Mouse (Mus musculus) kidney, postnatal 4 days (tissue): ENCODE measurements around the gene Kalrn.

ENCODE experiments used
- DNase-seq, 2 experiments: peaks; one replicate each; pipeline ENCODE4 v3.0.0; 2021; ENCODE audit warnings: mixed read lengths in 2 of 2

Gene Kalrn

DNA sequence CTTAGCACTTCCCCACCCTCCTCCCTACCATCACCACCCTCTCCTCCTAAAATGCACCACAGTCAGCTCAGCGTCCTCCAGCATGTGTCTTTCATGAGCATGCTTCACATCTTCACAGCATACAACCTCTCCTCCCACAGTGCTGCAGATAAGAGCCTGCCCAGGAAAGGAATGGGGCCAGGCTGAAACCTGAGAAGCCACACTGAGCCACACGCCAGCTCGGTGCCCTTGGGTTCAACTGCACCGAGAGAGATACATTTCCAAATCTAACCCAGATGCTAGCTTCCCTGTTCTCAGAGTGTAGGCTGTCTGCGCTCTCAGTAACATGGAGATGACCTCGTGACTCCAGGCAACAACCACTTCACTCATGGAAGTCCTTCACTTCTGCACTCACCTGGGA is 151.9 kb downstream of the Kalrn start:
- DNase-seq: no peak

DNA sequence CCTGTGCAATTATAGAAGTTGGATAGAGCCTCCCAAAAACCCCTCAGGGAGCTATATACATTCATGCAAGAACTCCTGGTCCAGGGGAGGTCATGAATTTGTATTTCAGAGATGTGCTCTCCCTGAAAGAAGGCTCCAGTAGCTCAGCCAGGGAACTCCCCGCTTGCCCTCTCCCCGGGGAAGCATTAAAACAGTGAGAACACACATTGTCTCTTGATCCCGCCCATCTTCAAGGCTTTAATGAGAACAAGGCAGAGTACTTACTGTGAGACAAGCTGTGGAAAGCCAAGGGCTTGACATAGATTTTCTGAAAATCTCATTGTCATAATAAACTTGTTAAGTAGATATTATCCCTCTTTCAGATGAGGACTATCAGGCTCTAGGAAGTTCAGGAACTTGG is 155.4 kb downstream of the Kalrn start:
- DNase-seq: no peak

DNA sequence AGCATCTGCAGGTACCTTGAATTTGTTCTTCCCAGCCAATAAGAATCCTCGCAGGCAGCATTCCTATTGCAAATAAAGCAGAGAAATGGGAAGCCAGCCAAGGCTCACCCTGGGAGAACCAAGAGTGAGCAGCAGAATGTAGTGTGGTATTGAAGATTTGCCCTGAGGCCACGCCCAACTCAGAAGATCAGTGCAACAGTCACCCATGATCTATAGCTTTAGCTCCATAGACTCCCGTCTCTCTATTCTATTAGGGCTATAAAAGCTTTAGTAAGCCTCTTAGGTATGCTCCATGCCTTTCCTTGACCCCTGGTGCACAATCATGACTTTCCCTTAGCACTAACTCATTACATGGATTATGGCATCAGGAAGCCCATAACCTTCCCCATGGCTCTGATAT is 155.9 kb downstream of the Kalrn start:
- DNase-seq: no peak

DNA sequence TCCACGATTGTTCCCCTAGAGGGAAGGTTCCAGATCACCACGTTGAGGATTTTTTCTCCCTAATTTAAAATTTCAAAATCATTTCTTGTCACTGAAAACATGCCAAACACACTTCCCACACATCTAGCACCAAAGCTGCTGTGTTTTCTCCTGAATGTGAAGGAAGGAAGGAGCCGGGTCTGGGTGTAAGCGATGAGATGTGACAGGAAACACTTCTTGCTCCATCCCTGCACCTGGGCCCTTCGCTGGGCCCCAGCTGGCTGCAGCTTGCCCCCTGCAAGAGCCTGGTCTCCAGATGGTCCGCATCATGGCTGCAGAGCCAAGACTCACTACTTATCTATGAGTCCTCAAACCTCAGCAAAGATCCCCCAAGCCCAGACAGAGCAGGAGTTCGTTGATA is 158.8 kb downstream of the Kalrn start:
- peak; percentile 49 to 51 for DNase-seq

DNA sequence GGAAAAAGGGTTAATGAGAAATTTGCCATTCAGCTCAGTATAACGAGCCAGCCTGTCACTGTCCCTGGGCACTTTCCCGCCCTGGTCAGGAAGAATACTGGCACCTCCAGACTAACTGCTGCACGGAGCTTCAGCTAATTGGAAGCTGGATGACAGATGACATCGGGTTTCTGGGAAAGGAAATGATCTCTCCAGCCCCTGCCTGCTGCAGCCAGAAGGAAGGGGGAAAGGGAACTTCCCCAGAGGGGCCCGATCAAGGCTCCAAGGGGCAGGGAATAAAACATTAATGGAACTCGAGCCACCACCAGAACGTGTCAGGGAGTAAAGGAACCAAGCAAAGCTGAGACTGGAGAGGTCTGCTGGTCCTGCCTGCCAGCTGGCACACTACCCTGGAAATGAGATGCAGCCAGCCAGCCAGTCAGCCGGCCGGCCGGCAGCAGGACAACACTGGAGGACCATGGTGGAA is 159.4 kb downstream of the Kalrn start:
- DNase-seq: peak; percentile 43 to 57

DNA sequence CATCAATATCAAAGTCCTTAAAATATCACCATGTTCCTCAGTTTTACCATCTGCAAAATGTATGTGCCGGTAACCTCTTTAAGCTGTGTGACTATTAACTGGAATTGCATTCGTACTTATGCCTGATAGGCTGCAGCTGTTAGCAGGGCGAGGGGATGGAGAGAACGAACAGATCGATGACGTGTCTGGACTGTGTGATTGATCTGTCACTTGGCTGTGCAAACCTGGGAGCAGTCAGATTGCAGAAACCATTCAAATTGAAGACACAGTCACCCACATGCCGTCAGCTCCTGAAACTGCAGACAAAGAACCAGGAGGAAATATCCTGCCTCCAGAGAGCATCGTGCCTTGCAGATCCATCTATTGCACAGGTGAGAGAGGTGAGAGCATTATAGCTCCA is 166.3 kb downstream of the Kalrn start:
- no peak for DNase-seq

DNA sequence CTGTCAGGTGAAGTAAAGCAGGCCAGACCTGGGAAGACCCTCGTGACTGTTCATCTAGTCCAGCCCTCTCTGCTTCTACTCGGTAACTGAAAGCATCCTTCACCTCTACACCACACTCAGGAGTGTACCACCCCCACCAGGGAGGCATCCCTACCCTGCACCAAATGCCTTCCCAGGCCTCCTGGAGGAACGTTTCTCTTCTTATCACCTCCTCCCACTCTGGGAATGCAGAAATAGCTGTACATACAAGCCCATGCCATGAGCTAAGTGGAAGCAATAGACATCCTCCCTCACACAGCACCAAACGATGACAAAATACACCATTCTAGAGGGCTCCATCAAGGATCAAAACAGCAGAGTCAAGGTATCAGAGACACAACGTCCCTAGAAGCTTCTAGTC is 168.2 kb downstream of the Kalrn start:
- DNase-seq: no peak

DNA sequence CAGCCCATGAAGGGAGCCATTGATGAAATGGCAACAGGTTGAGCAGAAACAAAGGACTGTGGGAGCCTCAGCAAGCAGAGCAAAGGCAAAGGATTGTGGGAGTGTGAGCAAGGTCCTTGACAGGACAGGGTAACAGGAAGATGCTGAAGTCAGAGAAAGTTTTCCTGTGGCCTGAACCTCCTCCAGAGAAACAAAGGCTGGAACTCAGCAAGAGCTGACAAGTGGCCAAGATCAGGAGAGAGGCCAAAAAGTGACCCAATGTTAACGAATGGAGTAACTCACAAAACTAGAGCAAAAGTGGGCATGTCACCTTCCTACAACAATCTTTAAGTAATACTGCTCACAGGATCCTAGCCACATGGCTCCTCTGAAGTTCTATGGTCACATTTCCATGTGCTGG is 172.1 kb downstream of the Kalrn start:
- no peak for DNase-seq

DNA sequence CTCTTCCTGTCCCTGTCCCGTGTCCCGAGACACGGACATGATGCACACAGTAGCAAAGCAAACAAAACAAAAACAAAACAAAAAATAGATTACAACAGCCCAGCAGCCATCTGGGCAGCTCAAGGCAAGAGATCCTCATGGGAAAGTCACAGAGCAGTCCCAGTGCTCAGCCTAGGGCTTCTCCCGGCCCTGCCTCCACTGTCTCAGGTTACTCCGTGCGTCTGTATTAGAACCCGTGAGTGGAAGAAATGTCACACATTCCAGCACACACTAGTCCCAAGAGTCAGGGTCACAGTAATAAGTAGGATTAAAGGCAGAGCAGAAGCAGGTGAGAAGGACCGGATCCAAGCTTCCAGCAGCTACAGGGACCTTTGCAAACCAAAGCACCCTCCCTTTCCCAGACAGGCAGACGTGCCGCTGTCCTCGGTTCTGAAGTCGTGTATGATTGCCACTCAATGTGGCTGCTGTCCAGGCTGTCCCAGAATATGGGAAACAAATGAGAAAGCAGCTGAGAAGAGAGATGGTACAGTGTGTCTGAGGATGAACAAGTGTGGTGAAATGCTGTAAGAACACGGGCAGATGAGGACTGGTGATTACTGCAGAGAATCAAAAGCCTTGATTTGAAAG is 173.1 kb downstream of the Kalrn start:
- peak; percentile 89 to 90 for DNase-seq

DNA sequence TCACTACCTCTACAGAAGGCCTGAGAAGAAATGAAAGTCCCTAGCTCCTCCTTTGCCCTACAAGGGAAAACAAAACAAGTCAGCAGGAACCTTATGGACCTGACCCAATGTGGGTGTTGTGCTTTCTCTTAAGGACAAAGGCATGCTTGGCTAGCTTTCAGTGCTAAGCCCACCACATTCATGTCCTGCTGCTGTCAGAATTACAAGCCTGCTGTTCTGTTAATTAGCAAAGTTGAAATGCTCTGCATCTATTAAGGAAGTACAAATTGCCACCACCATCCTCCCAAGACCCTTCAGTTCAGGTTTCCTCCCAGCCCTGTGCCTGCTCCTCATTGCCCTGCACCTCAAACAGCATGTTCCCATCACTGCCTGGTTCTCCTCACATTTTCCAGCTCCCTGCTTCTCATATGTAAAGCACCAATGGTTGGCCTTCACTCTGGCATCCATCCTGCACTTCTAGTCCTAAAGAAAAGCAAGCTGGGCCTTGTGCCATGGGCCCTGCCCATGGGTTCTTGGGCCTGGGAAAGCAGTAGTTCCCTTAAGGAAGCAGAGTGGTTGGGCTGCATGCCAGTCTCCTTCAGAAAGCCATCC is 178.0 kb downstream of the Kalrn start:
- DNase-seq: no peak

DNA sequence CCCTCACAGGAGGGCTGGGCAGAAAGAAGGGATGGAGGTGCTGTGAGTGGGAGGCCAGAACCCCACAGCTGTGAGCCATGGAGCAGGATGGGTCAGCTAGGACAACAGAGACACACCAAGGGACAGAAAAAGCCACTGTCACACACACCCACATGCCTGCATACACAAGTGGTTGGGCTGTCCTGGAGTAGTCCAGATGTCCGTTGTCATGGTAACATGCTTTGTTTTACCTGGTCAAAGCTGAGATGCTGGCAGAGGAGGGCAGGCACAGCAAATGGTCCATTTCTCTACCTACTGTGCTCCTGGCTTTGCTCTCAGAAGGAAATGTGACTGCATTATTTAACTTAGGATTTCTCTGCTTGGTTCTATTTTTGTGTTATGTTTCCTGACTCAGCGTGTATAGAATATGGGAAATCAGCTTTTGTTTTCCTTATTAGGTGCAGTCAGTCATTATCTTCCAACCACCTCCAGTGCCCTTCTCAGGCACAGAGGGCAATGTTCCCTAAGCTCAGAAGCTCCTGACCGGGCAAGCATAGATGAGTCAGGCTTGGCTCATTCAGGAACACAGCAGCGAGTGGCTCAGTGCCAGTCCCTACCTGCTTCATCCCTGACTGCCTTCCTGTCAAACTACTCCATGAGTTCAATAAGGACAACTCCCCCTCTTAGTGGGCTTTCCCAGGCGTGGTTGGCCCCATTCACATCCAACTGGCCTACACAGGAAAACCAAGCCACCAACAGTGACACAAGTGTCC is 183.6 kb downstream of the Kalrn start:
- DNase-seq: no peak

DNA sequence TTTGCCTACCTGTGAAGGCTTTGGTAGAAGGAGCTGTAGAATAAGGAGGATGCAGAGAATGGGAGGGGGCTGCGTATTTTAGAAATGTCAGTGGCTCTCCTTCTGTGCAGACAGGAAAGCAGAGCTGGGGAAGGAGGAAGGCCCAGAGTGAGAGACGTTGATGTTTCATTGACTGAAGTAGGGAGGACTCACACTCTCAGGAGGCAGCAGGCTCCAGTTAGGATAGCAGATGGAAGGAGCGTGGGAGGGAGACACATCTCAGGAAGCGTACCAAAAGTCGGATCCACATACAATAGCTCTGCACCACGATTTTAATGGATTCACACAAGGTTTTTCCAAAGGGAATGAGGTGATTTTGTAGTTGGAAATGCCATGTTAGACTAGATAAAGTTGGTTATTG is 184.5 kb downstream of the Kalrn start:
- DNase-seq: no peak

DNA sequence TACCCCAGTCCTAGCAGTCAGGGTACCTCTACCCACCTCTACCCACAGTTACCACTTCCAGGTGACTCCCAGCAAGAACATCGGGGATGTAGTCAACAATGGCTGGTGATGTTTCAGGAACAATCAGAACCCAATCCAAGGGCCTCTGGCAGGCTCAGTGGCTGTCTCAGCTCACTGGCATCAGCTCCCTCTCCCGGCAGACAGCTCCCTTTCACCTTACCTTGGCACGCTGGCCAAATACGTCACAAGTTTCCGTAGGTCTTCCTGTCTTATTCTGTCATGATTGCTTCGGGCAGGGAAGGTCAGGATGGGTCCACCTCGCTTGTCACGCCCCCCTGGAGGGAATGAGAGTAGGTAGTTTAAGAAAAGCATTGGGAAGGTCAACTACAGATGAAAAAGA is 188.3 kb downstream of the Kalrn start:
- DNase-seq: no peak

DNA sequence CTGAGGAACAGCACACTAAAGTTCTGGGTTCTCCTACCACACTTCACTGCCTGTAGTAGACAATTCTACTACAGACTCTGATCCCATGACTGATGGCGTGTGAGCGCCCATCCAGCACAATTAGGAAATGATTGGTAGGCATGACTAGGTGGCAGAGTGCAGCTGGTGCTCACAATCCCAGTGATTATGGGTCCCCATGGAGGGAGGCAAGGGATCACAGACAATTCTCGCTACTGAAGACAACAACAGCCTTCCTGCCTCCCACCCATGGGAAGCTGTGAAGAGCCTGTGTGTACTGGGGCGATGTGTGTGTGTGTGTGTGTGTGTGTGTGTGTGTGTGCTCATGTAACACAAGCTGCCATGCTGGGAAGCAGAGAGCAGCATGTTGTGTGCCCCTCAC is 190.3 kb downstream of the Kalrn start:
- no peak for DNase-seq

DNA sequence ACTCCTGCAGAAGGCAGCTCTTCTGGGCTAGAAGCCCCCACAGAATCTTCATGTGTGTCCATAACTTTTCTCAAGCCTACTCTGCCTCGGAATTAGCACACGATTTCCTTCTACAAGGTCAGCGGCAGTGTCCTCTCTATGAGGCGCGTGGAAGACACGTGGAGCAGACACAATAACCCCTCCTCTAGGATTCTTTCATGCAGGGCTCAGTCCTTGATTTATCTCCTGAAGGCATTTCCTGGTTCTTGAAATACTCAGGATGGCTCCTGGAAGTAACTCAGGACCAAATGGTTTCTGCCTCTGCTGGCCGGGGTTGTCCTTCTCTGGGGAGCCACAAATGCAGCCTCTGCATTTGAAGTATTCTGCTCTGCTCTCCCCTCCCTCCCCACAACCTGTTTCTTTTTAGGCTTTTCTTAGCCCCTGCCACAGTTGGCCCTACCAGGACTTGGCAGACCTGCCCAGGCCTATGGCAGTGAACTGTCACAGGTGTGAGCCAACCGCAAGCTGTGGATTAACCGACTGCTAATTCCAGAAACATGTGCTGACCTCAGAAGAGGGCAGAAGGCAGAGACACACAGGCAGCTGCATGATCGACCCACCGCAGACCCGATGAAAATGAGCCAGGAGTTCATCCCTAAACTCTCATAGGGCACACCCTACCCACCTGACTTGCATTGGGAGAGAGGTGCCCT is 197.0 kb downstream of the Kalrn start:
- peak in 1 of 2 experiments; percentile 31 for DNase-seq

DNA sequence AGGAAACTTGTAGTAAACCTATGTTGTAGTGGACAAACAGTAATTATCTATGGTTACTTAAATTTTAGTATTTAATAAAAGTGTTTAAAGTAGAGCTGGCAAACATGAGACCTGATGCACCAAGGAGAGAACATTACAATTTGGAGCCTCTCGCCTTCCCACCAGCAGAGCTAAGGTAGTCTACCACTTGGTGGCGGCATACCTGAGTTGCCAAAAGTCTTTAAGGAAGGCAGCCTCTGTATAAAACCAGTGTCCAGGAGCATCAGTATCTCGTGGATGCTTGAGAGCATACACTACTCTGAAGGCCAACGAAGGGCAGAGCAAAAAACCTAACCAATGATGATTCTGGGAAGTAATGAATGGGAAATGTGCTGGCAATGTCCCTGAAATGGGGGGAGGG is 199.8 kb downstream of the Kalrn start:
- DNase-seq: no peak

DNA sequence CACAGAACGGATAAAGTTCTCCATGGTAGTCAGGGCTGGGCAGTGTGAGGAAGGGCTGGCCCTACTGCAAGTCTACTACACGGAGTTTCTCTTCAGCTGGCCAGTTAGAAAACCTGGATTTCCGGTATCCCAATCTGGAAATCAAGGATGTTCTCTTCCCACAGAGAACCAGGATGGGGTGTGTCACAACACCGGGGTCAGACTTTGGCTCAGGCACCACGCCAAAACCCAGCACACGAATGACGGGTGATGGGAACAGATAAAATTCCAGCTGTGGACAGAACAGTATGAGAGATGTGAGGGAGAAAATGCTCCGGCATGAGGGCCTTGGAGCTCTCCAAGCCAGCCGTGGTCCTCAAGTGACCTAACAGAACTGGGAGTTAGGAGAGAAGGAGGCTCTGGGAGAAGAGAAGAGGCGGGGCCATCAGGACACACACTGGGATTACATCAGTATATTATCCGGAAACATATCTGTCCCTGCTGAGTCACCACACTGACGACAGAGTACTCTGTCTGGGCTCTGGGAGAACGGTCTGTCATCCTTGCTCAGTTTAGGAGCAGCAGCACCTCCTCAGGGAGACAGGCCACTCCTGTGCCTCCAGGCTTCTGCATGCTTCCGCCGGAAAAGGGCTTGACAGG is 201.1 kb downstream of the Kalrn start:
- peak; percentile 35 to 58 for DNase-seq

DNA sequence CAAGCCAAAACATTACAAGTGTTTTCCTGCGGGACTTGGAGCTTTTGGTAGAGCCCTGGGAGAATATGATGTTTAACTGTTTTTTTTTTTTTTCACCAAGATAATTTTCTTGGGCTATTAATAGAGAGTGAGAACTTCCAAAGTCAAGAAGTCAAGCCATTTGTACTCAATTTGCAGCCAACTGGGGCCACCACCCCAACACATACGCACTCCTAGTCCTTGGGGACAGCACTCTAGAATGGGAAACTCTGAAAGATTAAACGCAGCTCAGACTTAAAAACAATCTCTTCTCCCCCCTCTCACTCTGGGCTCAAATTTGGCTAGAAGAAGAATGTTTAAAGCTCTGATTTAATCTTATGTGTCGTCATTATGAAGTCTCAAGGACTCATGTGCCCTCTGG is 214.1 kb downstream of the Kalrn start:
- DNase-seq: no peak

DNA sequence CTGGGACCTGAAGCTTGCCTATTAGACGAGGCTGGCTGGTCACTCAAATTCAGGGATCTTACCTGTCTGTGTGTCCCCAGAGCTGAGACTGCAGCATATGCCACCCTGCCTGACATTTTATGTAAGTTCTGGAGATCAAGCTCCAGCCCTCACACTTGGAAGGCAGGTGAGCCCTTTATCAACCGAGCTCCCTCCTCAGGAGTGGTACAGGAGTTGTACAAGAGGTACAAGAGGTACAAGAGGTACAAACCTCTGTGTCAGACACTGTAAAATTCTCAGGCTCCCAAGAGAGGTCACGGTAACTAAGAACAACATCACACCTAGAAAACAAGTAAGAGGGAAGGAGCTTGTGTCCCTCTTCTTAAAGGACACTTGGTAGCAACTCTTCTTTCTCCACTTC is 217.8 kb downstream of the Kalrn start:
- no peak for DNase-seq

DNA sequence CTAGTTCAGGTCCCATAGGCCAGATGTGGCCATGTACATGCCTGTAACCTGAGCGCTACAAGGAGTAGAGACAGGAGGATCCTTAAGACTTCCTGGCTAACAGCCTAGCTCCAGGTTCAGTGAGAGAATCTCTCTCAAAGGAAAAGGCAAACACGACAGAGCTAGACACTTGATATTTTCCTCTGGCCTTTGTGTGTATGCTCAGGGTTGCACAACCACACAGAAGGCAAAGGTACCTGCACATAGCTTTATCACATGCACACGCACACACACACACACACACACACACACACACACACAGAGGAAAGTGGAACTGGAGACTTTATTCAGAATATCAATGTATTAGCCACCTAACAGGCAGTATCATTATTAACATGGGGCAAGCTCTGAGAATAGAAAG is 219.3 kb downstream of the Kalrn start:
- DNase-seq: no peak

DNA sequence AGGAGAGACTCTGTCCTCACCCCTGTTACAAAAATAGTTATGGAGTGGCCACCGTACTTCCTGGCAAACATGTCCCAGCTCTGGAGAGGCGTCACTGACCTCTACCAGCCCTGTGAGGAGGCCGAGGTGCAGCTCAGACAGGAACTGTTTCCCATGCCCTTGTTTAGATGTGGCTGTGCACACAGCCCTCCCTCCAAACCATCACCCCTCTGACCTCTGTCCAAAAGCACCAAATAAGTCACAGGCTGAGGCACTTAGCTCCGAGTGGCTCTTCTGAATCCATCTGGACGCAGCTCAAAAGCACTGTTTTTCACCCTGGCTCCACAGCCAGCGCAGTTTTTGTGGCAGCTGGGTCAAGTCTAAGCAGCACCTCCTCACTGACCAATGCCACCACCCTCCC is 220.6 kb downstream of the Kalrn start:
- DNase-seq: peak; percentile 23 to 47

DNA sequence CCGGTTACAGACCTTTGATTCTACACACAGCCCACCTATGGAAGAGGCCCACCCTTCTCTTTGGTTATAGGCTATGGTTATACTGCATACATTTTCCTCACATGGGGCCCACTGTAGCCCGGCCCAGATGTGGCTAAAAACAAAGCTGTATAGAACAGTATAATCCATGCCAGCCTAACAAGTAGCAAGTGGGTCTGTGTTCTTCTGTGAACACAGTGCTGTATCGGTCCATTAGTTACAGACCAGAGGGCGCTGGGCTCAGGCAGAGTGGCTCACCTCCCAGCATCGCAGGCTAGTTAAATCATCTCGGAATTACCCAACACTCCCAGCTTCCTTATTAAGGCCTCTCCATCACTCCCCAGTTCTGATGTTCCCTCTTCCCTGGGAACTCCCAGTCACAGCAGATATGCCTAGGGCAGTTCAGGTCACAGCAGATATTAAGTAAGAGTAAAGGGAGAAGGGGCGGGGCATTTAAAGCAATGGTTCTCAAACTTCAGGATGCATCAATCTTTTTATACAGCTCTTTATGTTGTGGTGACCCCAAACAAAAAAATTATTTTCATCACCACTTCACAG is 221.7 kb downstream of the Kalrn start:
- peak in 1 of 2 experiments; percentile 25 for DNase-seq

DNA sequence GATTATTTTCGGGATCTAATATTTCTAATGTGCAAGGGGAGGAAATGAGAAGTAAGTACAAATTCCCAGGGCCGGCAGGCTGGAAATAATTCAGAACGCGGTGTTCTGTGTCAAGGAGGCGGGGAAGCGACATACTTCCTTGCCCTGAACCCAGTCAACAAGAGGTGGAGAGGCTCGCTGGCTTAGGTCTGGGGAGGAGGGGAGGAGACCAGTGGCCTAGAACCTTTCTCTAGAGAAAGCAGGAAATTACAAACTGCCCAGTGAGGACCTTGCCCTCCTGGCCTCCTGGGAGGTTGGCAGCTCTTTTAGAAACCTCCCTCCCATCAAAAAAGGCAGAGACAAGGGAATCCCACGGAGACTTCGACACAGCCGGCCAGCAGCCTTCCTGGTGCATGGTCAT is 225.8 kb downstream of the Kalrn start:
- peak; percentile 40 to 60 for DNase-seq
